Mouse (Mus musculus) thymus, postnatal 0 days (tissue): ENCODE data around the gene Fbxl5. TPM values are rescaled to one million over a fixed set of nuclear protein-coding genes. Genes with fewer than 3 reads are reported as not detected.
A peak's percentile ranks its signal among the peaks of the same experiment; 100 is the strongest.

Source experiments
- DNase-seq: peaks from one replicate; pipeline ENCODE4 v3.0.0-alpha.2; 2015; ENCODE audit warnings: low spot score
- polyA plus RNA-seq: library from polyadenylated mRNA; unstranded; fragments of >200 nt; fragmentation: Nextera tagmentation; extraction: Ambion mirVana; gene quantifications from 2 replicates; pipeline ENCODE4 v1.2.1, GENCODE M21; 2015

Gene Fbxl5
- polyA plus RNA-seq, 1 experiment from 2014 or later = 63.8 TPM

DNA sequence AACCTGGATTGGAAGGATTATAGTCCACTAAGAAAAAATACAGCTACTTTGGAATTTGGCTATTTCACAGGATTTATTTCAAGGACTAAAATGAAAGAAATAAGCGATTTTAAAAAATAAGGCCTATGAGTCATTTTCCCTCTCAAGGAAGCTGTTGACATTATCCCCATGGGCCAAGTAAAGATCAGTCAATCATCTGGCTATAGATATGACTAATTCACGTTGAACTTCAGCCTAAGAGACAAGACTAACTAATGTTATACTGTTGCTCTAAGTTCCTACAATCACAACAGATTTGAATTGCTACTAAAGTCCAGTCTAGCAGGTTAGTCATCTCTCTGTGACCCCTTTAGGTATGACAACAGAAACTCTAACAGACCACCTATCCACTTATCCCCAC lies 37.4 kb downstream of the Fbxl5 start:
- no peak for DNase-seq

DNA sequence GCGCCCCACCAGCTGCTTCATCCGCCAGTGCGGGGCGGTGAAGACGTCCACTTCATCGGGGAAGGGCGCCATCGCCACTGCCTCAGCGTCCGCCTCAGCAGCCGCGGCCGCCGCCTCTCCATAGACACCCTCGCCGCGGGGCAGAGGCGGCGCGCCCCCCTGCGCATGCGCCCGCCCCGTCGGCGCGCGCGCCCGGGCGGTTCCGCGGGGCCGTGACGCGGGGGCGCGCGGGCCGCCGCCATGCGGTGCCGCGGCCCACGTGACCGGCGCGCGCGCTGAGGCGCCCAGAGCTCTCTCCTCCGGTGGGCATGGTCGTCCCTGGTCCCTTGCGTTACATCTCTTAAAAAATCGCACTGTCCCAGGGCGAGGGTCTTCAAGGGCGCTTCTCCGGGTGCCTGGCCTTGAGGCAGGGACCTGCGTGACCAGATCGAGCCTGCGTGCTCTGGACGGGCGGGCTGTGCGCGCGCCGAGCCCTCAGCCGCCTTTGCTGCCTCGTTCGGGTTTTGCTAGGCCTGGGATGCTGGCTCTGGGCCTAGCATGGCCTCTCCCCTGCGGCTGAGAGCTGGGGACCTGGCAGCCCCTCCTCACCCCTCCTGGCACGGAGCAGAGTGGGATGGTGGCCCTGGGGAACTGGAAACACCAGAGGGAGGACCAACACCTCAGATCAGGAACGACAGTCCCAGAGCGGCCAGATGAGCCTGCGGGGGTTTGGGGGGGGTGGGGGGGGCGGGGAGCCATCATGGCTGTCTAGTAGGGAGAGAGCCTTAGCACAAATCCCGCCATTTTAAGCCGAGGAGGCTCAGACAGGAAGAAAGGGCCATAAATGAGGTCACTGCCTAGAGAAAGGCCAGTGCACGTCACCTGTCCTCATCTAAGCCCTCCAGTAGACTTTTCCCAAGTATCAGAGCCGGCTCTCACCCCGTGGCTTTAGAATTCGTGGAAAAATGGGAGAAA lies 39.2 kb downstream of the Fbxl5 start:
- peak; percentile 88 for DNase-seq

DNA sequence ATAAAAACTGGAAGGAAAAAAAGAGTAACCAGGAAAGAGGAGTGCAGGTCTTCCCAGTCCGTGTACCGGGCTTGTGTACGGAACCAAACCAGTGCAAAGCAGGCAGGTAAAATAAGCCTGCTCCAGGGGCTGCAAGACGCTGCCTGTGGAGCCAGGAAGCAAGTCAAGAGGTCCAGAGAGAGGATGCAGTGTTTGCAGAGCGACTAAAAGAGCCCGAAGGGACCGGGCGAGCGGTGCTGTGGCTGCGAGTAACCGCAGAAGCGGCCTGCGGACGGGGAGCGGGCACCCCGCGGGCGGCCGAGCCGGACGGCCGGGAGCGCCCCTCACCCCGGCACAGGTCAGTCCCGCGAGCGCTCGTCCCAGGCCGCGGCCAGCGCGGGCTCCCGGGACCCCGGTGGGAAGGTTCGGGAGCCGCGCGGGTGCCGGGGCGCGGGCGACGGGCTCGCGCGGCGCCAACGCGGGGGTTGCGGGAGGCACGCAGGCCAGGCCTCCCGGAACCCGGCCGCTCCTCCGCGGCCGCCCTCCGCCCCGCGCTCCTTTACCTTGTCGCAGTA lies 39.9 kb downstream of the Fbxl5 start:
- no peak for DNase-seq

DNA sequence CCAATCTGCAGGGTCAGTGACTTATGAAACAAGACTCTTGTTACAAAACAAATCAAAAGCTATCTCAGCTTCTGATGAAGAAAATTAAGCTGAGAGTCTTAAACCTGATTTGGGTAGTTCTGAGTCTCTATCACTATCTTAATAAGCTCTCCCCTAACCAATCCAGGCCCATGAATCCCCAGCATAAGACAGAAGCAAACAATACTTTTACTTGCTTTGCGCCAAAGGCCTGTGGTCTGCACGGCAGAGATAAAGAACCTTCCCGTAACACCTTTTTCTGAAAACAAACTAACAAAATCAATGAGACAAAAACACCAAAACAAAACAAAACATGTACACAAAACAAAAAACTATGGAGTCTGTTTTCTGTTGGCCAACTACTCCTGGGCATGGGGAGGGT lies 42.9 kb downstream of the Fbxl5 start:
- no peak for DNase-seq

DNA sequence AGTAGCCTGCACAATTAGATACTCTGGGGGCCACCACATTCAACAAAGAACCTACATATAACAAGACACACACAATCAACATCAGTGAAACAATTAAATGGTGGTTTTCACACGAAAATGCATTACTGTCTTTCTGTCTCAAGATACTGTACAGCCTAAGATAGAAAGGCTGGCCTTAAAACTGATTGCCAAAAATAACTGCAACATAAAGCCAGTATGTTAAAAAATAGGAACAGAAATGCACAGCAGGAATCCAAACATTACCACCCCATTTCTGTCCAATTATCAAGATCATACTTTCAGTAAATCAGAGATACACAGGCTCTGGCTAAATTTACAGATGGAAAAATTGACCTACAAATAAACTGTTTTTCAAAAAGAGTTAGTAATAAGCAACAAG lies 44.4 kb downstream of the Fbxl5 start:
- DNase-seq = no peak

DNA sequence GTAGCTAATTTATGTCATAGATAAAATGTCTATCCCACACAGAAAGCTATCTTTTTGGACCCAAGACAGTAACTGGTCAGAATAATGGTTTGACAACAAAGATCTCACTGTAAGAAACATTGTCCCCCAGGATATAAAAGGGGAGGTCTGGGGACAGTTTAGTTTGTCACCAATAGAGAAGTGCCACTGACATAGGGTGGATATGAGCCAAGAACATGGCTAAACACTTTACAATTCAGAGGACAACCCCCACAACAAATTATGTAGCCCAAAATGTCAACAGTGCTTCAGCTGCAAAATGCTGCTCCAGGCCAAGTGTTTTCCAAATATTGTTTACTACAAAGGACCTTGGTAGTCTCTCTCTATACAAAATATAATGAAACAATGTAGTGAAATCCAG lies 45.0 kb downstream of the Fbxl5 start:
- no peak for DNase-seq

DNA sequence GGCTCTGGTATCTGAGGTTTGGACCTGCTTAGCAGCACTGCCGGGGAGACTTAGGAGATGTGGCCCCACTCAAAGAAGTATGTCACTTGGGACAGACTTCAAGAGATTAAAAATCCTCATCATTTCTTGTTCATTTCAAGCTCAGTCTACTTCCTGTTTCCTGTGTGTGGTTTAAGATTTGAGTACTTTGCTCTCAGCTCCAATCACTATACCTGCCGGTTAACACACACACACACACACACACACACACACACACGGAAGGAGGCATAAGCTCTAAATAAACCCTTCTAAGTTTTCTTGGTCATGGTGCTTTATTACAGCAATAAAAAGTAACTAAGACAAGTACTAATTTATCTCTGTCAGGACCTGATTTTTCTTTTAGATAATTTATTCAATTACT lies 49.9 kb downstream of the Fbxl5 start:
- peak; percentile 51 for DNase-seq

DNA sequence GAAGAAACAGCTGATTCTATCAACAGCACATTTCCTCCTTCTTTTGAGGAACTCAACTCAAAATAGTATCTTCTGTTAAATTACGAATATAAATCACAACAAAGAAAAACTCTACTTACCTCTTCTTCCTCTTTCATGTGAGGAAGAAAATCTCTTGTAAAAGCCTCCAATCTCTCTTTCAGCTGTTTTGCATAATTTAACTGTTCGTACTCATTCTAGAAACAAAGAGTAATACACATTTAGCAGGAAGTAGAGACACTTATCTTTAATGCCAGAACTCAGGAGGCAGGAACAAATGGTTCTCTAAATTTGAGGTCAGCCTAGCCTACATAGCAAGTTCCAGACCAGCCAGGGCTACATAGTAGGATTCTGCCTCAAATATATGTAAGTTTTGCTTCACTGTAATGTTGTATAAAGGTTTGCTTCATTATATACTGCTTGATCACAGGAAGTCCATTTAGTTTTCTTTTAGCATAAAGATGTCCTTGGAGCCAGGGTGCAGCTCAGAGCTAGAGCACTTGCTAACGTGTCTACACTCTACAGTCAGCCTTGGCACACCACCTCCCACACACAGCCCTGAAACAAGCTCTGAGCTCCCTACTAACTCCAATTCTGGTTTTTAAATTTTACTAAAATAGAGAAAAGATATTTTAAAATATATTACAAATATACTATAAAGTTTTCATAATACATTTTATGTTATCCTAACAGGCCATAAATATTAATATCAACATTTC lies 50.7 kb downstream of the Fbxl5 start:
- DNase-seq = no peak

DNA sequence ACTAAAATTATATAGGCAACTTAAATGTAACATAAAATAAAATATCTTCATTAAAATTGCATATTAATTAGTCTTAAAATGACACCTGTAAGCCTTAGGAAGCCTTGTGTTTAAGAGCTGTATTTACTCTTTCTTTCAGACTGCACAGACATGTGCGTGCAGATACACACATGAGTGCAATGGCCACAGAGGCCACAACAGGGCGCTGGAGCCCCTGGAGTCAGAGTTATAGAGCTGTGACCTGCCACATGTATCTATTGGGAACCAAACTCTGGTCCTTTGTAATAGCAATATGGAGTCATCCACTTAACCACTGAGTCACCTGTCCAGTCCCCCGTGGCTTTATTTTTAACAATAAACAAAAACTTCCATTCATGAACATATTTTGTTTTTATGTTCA lies 72.3 kb downstream of the Fbxl5 start:
- peak; percentile 8 for DNase-seq

DNA sequence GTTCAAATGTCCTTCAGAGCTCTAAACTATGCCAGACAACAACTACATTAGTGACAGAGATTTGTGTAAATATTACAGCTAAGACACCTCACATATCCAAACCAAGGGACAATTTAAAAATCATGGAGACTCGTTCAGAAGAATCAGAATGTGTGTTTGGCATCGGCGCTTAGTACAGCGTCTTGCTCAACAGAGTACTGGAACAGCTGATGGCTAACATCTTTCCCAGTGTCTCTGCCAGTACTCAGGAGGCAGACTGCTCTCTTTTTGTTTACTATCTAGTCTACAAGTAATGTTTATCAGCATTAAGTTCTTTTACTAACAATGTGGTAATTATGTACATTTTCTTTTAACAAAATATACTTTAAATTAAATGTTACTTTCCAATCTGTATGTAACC lies 73.4 kb downstream of the Fbxl5 start:
- no peak for DNase-seq

DNA sequence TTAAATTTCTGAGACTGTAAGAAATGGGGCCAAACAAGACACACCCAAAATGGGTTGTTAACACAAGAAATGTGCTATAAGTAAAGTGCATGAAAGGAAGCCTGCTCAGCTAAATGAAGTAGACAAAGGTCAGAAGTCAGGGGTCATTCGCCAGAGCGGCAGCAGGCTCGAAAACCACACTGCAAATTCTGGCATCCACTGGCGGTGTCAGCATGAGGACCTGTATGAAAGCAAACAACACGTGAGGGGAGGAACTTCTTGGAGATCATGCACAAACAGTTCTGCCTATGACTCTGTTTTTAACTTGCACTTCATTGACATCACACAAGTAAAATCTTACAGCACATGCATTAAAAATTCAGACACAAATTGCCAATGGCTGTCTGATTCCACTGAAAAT lies 76.3 kb downstream of the Fbxl5 start:
- no peak for DNase-seq

DNA sequence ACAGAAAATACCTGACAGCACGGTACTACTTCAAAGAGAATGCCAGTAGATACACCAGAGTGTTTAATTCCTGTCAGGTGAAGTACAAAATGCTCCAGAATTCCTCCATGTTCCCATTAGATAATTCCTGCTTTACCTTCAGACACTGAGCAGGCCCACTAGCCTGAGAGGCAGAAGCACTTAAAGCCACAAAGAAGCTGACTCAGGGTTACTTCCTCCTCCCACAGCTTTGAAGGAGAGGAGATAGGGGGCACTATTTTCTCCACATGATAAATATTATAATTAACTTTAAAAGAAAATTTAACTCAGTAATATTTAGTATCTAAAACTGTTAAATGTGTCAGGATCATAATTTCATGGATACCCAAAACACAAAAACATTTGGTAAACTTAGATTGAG lies 77.3 kb downstream of the Fbxl5 start:
- DNase-seq = no peak

DNA sequence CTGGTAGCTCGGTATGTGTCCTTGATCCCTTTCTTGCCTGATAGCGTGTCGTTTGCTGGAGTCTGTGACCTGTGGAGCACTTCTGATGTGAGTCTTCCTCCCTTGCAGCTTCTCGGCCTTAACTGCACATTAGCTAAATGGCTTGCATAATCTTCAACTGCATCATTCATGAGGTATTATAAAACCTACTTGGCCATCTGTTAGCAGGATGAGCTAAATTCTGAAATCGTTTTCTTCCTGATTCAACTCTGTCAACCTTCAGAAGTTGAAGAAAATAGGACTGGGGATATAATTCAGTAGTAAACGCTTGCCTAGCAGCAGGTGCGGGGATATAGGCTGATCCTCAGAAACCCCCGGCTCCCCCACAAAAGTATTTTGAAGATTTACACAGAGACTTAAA lies 89.1 kb downstream of the Fbxl5 start:
- no peak for DNase-seq

DNA sequence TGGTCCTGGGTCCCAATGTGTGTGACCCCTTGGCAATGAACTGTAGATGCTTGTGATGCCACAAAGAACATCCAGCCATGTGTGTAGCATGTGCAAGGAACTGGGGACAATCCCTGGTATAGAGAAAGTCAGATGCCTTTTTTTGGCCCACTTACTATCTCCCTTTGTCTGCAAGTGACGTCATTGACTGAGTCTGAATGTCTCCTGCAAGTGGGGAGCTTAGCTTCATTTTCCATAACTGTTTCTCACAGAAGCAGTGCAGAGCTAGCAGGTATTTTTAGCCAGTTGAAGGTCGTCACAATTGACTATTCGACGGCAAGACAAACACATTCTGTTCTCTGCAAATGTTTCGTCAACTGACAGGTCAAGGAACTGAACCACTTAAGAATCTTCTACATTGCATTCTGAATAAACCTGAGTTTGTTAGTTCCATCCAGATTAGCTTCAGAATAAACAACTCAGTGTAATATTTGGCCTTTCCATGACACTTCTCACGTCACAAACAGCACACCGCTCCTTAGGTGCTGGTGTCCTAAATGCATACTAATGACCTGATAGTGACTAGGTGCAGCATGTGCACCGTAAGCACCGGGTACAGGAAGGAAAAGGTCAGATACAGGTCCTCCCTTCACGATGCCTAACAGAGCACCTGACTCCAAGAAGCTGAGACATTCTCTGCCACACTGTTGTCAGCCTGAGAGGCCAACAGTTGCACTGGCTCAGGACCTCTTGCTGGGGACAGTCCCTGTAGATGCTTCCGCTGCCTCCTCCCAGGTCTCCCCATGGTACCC lies 92.9 kb downstream of the Fbxl5 start:
- no peak for DNase-seq

DNA sequence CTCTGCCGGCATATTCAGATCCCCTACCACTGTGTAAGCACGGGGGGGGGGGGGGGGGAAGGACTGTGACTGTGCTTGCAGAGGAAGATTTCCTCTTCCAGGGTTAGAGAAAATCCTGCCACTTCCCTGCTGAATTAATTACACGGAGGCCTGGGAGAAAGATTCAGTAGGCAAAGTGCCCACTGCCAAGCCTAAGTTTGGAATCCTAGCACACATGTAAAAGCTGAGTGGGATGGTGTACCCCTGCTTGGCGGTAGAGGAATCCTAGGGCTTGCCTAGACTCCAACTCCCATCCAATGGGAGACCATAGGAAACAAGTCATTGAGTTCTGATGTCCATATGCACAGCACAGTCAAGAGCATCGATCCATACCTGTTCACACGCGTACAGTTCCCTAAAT lies 97.6 kb downstream of the Fbxl5 start:
- no peak for DNase-seq

DNA sequence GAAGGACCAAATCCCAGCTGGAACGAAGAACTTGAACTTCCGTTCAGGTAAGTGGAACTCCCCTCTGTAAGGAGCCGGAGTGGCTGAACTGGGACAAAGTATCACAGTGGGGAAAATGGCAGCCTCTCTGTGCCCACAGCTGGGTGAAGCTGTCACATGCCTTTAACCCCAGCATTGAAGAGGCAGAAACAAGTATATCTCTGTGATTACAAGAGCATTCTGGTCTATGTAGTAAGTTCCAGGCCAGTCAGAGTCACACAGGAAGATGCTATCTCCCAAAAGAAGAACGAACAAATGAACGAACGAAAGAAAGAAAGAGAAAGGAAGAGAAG lies 99.0 kb downstream of the Fbxl5 start:
- DNase-seq = no peak

DNA sequence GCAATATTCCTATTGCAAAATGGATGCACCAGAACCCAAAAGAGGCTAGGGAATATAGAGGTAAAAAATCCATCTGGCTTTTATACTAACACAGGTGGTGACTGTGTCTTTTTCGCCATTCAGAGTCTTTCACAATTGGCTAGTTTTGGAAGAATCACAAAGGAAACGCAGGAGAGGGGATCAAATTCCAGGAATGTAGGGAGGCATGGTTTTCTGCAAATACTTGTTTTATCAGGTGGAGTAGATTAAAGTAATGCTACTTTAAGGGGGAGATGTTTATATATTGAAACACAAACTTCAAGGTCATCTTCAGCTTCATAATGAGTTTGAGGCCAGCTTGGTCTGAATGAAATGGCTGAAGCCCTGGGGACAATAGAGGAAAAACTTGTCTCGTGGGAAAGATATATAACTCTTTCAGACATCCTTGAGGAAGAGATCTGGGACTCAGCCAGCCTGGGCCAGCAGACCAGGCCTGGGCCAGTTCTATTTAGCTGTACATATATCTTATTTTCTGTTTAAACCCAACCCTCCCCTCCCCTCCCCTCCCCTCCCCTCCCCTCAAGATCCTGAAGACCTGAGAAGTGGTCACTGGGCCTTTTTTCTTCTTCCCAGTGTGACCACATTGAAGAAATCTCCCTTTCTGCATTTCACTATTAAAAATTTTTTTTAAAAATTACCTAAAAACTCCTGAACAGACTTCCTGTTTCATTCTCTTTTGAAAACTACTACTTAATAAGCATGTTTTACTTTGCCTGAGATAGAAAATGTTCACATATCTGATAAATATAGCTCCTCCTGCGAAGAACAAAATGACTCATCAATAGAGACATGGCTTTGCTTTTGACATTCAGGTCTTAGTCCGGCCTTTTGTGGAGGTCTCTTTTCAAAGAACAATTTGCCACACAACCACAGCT lies 99.6 kb downstream of the Fbxl5 start:
- no peak for DNase-seq

DNA sequence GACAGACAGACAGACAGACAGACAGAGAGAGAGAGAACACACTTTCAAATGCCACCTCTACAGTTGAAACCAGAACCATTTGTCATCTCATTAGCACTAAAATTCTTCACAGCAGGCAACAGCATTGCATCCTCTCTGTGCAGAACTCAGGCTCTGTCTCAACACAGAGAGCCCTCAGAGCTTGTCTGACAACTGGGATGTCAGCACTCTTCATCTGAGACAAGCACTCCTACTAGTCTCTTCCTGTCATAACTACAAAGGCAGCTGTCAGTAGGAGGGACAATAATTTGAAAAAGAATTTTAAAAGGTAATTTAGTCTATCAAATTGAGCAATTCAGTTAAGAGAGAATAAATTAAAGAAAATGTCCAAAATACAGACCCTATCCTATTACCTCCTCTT lies 122.2 kb downstream of the Fbxl5 start:
- no peak for DNase-seq

DNA sequence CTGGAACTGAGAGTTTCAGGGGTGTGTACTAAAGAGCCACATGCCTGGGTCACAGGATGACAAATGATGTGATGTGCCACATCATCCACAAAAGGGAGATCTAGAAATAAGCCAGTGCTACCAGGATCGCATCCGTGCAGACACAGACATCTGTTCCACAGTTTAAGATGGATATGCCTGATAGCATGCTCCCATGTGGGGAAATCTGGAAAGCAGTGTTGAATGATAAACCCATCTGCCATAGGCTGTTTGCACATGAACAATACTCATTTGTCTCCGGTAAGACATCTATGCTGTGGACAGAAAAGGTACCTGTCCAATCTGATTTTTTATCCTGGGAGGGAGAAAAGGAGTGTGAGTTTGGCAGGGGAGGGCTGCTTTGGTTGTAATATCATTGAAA lies 124.3 kb downstream of the Fbxl5 start:
- DNase-seq = no peak
